Mouse (Mus musculus): ENCODE measurements around the gene Usmg5. TPM values are rescaled to one million over a fixed set of nuclear protein-coding genes. Genes with fewer than 3 reads are reported as not detected.

Usmg5 gene
- polyA plus RNA-seq, 1 experiment from 2014 or later, result 529 TPM

DNA sequence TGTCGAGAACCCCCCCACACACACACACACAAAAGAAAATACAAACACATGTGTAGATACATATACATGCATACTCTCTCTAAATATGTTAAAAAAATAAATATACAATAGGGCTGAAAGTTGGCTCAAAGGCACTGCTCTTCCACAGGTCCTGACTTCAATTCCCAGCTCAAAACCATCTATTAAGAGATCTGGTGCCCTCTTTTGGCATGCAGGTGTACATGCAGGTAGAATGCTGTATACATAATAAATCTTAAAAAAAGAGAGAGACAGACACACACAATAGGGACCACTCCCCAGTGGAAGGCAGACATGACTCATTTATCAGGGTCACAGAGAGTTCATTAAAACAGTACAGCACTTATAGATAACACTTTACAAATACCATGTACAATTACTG is 44.1 kb downstream of the Usmg5 start:
- Histone ChIP-seq H3K79me2 (ENCODE audit: inconsistent target) (no peaks in the 10 kb centered on the region), H3K36me3 (ENCODE audit: inconsistent target) (no peaks in the 10 kb centered on the region), H3K27ac (no peak overlapping the region), H3K4me3 (ENCODE audit: inconsistent target) (no peak overlapping the region)
- WGBS (ENCODE audit: missing documents), result 100% methylated on average over 1 of the region's 1 CpGs

DNA sequence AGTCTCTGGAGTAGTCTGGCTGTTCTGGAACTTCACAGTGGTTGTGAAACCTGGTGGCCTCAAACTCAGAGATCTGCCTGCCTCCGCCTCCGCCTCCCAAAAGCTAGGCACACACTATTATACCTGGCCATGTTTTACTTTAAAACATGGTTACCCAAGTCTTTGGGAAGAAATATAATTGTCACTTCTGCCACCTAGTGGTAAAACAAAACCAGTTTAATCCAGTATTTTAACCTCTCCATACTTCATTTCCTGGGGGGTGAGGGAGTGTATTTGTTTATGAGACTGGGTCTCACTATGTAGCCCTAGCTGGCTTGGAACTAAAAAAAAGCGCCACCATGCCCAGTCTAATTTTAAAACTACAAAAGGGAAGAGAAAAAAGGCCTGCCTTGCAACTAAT is 46.8 kb downstream of the Usmg5 start:
- Histone ChIP-seq H3K27ac (0 out of 2 replicates have a peak overlapping the region, but pooled peaks have one; percentile 22), H3K4me3 (ENCODE audit: inconsistent target) (no peak overlapping the region), H3K79me2 (ENCODE audit: inconsistent target) (no peaks in the 10 kb centered on the region), H3K36me3 (ENCODE audit: inconsistent target) (no peaks in the 10 kb centered on the region)
- WGBS (ENCODE audit: missing documents), result 80% methylated on average over 3 of the region's 3 CpGs

DNA sequence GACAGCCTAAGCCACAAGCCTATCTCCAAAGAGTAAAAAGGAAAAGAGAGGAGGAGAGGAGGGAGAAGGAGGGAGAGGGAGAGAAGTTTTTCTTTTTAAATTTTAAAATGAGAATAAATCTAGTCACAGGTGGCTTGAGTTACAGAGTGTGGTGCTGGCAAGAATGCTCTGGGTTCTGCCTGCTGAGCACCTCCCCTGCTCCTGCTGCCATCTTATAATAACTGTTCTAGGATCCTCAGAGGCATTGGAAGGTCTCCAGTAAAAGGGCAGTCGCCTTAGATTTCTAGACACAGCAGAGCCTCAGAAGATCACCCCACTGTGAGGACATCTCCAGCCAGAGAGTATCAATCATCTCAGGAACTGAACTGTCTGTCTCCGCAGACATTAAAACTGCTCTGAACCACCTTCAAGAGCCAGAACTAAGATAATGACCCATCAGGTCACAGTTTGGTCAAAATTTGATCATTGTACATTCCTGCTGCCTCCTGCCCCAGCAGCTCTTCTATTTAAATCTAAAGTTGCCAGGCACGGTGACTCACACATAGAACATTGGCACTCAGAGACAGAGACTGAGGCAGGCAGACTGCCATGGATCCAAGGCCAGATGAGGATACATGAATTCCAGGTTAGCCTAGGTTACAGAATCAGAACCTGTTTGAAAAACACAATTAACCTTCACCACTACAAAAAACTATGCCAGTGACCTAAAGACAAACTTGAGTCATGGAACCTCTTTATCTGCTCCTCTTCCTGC is 49.5 kb downstream of the Usmg5 start:
- Histone ChIP-seq H3K36me3 (ENCODE audit: inconsistent target) (no peaks in the 10 kb centered on the region), H3K79me2 (ENCODE audit: inconsistent target) (no peaks in the 10 kb centered on the region), H3K4me3 (ENCODE audit: inconsistent target) (no peak overlapping the region), H3K27ac (no peak overlapping the region)
- WGBS (ENCODE audit: missing documents), result 96% methylated on average over 3 of the region's 3 CpGs

DNA sequence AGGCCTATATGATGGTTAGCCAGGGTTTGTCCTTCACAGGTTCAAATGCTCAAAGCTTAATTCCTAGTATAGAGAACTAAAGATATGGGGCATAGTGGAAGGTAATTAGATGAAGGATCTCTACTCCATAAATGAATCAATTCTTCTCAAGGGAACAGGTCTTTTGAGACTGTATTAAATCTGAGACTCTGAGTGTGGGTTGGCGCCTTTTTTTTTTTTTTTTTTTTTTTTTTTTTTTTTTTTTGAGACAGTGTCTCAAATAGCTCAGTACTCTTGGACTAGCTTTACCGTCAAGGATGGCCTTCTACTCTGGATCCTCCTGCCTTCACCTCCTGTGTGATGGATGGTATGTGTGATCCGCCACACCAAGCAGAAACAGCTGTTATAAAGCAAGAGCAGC is 53.9 kb downstream of the Usmg5 start:
- Histone ChIP-seq H3K36me3 (ENCODE audit: inconsistent target) (no peaks in the 10 kb centered on the region), H3K27ac (no peak overlapping the region), H3K4me3 (ENCODE audit: inconsistent target) (no peak overlapping the region), H3K79me2 (ENCODE audit: inconsistent target) (no peaks in the 10 kb centered on the region)
- whole genome bisulfite sequencing (ENCODE audit: missing documents), result 97% methylated on average over 3 of the region's 3 CpGs

DNA sequence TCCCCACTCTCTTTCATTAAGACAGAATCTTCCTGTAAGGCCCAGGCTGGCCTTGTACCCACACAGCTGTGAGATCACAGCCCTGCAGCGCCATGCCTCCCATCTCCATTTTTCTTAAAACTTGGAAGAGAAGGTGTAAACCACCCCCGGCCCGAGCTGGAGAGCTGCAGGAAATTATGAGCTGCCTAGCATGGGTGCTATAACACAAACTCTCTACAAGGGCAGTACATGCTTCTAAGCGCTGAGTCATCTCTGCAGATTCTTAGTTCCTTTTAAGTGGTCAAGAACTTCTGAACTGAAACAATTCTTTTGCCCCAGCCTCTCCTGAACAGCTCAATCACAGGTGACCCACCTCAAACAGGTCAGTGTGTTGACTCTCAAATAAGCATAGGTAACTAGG is 55.5 kb downstream of the Usmg5 start:
- WGBS (ENCODE audit: missing documents), result 45% methylated on average over 4 of the region's 4 CpGs
- Histone ChIP-seq H3K79me2 (ENCODE audit: inconsistent target) (no peaks in the 10 kb centered on the region), H3K36me3 (ENCODE audit: inconsistent target) (no peaks in the 10 kb centered on the region), H3K27ac (no peak overlapping the region), H3K4me3 (ENCODE audit: inconsistent target) (no peak overlapping the region)

Other genes with a start within 250 kb of the Usmg5 start
- gene Ina, start 75.9 kb downstream of the Usmg5 start, polyA plus RNA-seq (2018), result not detected in 3 replicates
- 37.6 to 49.9 TPM (median 47.8 TPM) in 3 replicates for gene Nt5c2, start 75.5 kb downstream of the Usmg5 start, polyA plus RNA-seq (2018)
- gene Pcgf6, start 39.7 kb downstream of the Usmg5 start, polyA plus RNA-seq (2018), result 4.3 to 11.3 TPM (median 6.7 TPM) in 3 replicates
- gene Taf5, start 22.9 kb downstream of the Usmg5 start, polyA plus RNA-seq (2018), result 3.1 to 3.3 TPM (median 3.2 TPM) in 3 replicates
- 9.7 to 16.3 TPM (median 12.2 TPM) in 3 replicates for gene Pdcd11, start 121 bp upstream of the Usmg5 start, polyA plus RNA-seq (2018)
- gene Calhm2, start 47.6 kb upstream of the Usmg5 start, polyA plus RNA-seq (2018), result 9.2 to 20.5 TPM (median 12.1 TPM) in 3 replicates
- not detected in 3 replicates for gene Calhm1, start 53.6 kb upstream of the Usmg5 start, polyA plus RNA-seq (2018)
- gene Calhm3, start 67.1 kb upstream of the Usmg5 start, polyA plus RNA-seq (2018), result not detected in 3 replicates
- 0.17 to 0.48 TPM (median 0.21 TPM) in 3 replicates for gene Neurl1a, start 88.2 kb upstream of the Usmg5 start, polyA plus RNA-seq (2018)